Mouse (Mus musculus): ENCODE measurements around the gene Cav1. TPM values are rescaled to one million over a fixed set of nuclear protein-coding genes. Genes with fewer than 3 reads are reported as not detected.

Gene Cav1
- polyA plus RNA-seq, 1 experiment = not detected

DNA sequence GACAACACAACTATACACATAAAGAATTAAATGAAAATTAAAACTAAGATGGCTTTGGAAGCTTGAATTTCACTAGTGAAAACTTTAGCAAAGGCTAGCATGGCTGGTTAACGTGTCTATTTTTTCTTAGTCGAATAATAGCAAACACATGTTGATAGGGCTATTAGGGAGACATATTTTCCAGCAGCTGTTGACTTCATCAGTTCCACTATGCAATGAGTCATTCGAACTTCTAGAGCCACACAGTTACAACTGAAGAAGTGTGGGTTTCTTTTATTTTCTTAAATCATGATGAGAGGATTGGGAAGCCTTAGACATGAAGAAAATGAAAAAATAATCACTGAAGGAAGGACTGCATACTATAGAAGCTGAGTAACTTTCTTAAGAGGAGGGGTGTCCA, 41.9 kb downstream of the Cav1 start:
- Histone ChIP-seq H3K4me3 (replicated peaks) (no peak overlapping the region), H3K36me3 (ENCODE audit: control insufficient read depth) (no peaks in the 10 kb centered on the region), H3K27me3 (ENCODE audit: control insufficient read depth) (no peaks in the 10 kb centered on the region), H3K4me1 (ENCODE audit: control insufficient read depth) (no peaks in the 10 kb centered on the region), H3K9me3 (ENCODE audit: control insufficient read depth, low read length) (no peaks in the 10 kb centered on the region)
- no peak for TF ChIP-seq TAL1 (IDR thresholded peaks at IDR 0.05; ENCODE audit: low read length)

DNA sequence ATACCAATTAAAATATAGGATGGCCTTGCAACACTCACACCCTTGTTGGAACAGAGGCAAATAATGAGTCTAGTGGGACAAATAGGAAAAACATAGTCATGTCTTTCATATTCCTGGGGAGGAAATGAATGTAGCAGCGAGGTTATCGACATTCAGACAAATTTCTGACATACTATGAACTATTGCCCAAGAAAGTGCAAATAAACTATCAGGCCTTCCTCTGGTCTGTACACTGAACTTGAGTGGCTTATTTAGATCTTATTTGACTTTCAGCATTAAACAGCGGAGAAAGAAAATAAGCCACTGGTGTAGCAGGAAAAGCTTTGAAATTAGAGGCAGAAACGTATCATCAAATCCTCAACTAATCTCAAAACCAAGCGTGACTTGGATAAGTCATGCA, 44.7 kb downstream of the Cav1 start:
- H3K27me3 ChIP-seq (ENCODE audit: control insufficient read depth) = no peaks in the 10 kb centered on the region
- TF ChIP-seq GATA1 (IDR thresholded peaks at IDR 0.05; ENCODE audit: low read length) = no peak
- TF ChIP-seq TAL1 (IDR thresholded peaks at IDR 0.05; ENCODE audit: low read length) = no peak
- no peaks in the 10 kb centered on the region for H3K36me3 ChIP-seq (ENCODE audit: control insufficient read depth)
- H3K4me3 ChIP-seq (replicated peaks) = no peak overlapping the region
- no peaks in the 10 kb centered on the region for H3K9me3 ChIP-seq (ENCODE audit: control insufficient read depth, low read length)
- H3K4me1 ChIP-seq (ENCODE audit: control insufficient read depth) = no peaks in the 10 kb centered on the region

DNA sequence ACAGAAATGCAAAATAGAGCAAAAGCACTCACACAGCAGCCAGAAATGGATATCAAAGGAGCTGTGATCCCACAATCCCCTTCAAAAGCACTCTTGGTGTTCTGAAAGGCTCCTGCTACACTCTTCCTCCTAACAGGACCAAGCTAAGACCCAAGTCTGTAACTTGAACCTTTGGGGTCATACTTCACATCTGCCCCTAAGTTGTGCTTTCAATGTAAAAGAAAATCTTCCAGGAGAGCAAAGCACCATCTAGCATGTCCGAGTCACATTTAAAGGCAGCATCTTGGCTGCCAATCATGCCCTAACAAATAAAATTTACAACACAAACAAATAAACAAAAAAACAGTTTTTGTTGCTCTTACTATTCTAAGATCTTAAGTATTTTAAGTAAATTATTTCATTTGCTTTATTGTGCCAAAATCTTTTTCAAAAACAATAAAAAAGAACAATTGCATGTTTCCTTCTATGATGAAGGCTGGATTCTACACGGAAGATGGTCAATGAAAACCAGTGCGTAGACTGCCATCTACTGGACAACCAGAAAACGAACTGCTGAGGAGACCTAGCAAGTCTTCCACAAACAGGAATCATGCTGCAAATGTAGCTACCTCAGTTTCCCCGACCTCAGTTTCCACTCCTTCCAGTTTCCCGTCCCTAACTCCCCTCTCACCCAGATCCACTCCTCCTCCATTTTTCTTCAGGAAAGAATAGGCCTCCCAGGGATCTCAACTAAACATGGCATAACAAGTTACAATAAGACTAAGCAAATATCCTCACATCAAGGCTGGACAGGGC, 53.0 kb downstream of the Cav1 start:
- Histone ChIP-seq H3K4me3 (replicated peaks) (no peak overlapping the region), H3K27me3 (ENCODE audit: control insufficient read depth) (peaks cover 6% of the 10 kb centered on the region), H3K36me3 (ENCODE audit: control insufficient read depth) (no peaks in the 10 kb centered on the region), H3K4me1 (ENCODE audit: control insufficient read depth) (no peaks in the 10 kb centered on the region), H3K9me3 (ENCODE audit: control insufficient read depth, low read length) (no peaks in the 10 kb centered on the region)
- no peak for TF ChIP-seq GATA1 (IDR thresholded peaks at IDR 0.05; ENCODE audit: low read length)
- no peak for TF ChIP-seq TAL1 (IDR thresholded peaks at IDR 0.05; ENCODE audit: low read length)

DNA sequence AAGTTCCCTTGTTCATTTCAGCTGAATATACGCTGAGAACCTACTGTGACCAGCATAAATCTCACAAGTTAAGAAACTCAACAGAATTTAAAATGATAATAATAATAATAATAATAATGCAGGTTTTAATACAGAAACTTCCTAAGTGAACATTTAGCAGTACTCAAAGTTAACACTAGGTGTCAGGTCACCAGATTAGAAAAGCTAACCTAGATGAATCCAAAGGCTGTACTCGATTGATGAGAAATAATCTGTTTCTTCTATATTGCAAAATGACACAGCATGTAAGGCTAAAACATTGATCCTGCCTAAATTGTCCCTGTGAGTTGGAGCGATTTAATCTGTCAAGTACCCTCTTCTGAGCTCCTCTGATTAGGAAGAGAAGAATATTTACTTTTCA, 56.6 kb downstream of the Cav1 start:
- H3K27me3 ChIP-seq (ENCODE audit: control insufficient read depth) = peaks cover 6% of the 10 kb centered on the region
- TF ChIP-seq GATA1 (IDR thresholded peaks at IDR 0.05; ENCODE audit: low read length) (no peak), TAL1 (IDR thresholded peaks at IDR 0.05; ENCODE audit: low read length) (no peak)
- H3K4me1 ChIP-seq (ENCODE audit: control insufficient read depth) = no peaks in the 10 kb centered on the region
- H3K36me3 ChIP-seq (ENCODE audit: control insufficient read depth) = no peaks in the 10 kb centered on the region
- H3K9me3 ChIP-seq (ENCODE audit: control insufficient read depth, low read length) = no peaks in the 10 kb centered on the region
- no peak overlapping the region for H3K4me3 ChIP-seq (replicated peaks)

DNA sequence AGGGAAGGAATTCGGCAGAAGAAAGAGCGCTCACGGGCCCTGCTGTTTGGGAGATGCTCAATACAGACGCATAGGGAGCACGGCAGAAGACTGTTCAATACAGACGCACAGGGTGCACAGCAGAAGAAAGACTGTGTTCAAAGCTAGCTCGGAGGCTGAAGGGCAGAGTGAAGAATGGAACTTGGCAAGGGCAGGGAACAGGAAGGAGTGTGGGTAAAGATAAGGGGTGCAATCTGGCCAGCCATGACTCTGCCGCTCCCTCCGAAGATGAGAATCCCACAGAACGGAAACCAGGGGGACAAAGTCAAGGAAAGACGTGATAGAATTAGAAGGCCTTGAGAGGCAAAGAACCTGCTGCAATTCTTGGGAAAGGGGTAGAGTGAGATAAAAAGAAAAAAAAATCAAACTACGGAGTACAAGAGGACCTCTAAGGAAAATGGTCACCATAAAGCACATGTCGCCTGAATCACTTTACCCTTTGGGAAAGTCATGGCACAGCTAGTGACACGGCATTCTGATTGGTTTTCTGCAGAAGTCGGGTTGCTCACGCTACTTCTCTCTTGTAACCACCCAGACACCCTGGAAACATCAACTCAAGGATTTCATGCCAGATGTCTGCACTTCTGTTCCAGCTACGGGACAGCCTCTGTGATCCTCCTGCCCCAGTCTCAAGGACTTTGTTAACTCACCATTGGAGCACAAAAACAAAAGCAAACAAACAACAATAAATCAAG, 57.5 kb downstream of the Cav1 start:
- H3K4me3 ChIP-seq (replicated peaks) = no peak overlapping the region

DNA sequence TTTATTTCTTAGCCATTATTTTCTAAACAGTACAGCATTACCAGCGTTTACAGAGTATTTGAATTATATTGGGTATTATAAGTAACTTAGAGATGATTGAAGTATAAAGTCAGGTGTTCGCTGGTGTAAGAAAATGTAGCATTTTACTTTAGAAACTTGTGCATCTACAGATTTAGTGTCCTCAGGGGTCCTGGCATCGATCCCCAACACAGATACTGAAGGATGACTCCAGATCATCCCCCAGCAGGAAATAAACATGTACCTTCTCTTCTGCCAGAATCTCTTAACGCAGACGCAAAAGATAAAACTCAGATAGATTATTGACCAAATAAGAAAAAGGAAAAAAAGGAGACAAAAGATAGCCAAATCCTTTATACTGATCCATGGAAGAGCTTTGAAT, 68.2 kb downstream of the Cav1 start:
- no peaks in the 10 kb centered on the region for H3K9me3 ChIP-seq (ENCODE audit: control insufficient read depth, low read length)
- TF ChIP-seq GATA1 (IDR thresholded peaks at IDR 0.05; ENCODE audit: low read length) (no peak), TAL1 (IDR thresholded peaks at IDR 0.05; ENCODE audit: low read length) (no peak)
- no peaks in the 10 kb centered on the region for H3K36me3 ChIP-seq (ENCODE audit: control insufficient read depth)
- H3K4me1 ChIP-seq (ENCODE audit: control insufficient read depth) = no peaks in the 10 kb centered on the region
- H3K27me3 ChIP-seq (ENCODE audit: control insufficient read depth) = no peaks in the 10 kb centered on the region
- no peak overlapping the region for H3K4me3 ChIP-seq (replicated peaks)

More for the DNA sequence above, 57.5 kb downstream of the Cav1 start:
- Histone ChIP-seq H3K36me3 (ENCODE audit: control insufficient read depth) (no peaks in the 10 kb centered on the region), H3K4me1 (ENCODE audit: control insufficient read depth) (no peaks in the 10 kb centered on the region), H3K27me3 (ENCODE audit: control insufficient read depth) (peaks cover 6% of the 10 kb centered on the region), H3K9me3 (ENCODE audit: control insufficient read depth, low read length) (no peaks in the 10 kb centered on the region)
- TF ChIP-seq GATA1 (IDR thresholded peaks at IDR 0.05; ENCODE audit: low read length) (no peak), TAL1 (IDR thresholded peaks at IDR 0.05; ENCODE audit: low read length) (no peak)

DNA sequence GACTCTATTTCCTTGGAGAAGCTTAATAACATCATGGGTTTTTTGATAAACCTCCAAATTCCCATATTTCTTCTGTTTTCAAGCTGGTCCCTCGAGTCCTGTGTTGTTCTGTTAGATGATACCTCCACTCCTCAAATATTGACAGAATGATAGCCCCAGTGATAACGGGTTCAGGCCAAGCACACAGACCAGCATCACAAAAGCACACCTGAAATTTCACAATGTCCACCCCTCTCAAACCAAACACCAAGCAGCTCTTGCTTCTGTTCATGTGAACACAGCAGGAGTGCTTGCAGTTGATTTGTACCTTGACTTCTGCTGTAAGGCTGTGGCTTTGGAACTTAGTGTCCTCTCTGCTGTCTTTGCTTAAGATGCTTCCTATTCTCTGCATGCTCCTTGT, 71.2 kb downstream of the Cav1 start:
- no peaks in the 10 kb centered on the region for H3K9me3 ChIP-seq (ENCODE audit: control insufficient read depth, low read length)
- no peaks in the 10 kb centered on the region for H3K4me1 ChIP-seq (ENCODE audit: control insufficient read depth)
- H3K4me3 ChIP-seq (replicated peaks) = no peak overlapping the region
- H3K36me3 ChIP-seq (ENCODE audit: control insufficient read depth) = no peaks in the 10 kb centered on the region
- H3K27me3 ChIP-seq (ENCODE audit: control insufficient read depth) = no peaks in the 10 kb centered on the region
- TF ChIP-seq TAL1 (IDR thresholded peaks at IDR 0.05; ENCODE audit: low read length) (no peak), GATA1 (IDR thresholded peaks at IDR 0.05; ENCODE audit: low read length) (no peak)

DNA sequence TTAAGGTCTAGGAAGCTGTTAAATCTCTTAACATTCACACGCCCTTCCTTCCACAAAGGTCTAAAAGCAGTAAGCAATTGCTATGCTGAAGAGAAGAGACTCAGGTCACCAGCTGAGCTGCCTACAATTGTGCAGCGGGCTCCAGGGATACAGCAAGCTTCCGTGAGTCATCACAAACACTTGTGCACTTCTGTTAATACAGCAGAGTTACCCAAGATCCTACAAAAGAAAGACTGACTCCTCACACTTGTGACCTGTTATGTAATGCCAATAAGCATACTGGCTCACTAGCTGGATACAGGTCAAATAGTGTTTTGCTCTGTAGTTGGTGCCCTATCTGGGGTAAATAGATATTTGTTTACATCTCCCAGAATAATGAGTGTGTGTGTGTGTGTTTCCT, 74.0 kb downstream of the Cav1 start:
- TF ChIP-seq GATA1 (IDR thresholded peaks at IDR 0.05; ENCODE audit: low read length) = no peak
- TF ChIP-seq TAL1 (IDR thresholded peaks at IDR 0.05; ENCODE audit: low read length) = no peak
- H3K4me1 ChIP-seq (ENCODE audit: control insufficient read depth) = no peaks in the 10 kb centered on the region
- H3K27me3 ChIP-seq (ENCODE audit: control insufficient read depth) = no peaks in the 10 kb centered on the region
- H3K9me3 ChIP-seq (ENCODE audit: control insufficient read depth, low read length) = no peaks in the 10 kb centered on the region
- no peak overlapping the region for H3K4me3 ChIP-seq (replicated peaks)
- no peaks in the 10 kb centered on the region for H3K36me3 ChIP-seq (ENCODE audit: control insufficient read depth)

DNA sequence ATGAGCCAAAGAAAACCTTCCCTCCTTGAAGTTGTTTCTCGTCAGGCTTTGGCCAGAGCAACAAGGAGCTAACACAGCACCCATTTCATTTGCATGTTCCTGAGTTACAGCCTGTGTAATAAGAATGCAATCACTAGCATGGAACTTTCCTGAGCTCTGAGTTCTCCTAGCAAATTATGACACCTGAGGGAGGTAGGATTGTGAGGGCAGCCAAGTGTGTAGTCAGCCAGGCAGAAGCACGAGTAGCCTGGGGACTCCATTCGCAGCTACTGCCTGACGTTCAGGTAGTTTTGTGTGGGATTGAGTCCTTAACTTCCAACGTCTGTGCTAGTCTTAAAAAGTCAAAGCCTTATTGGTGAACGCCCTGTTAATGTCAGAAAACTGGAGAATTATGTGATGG, 75.6 kb downstream of the Cav1 start:
- Histone ChIP-seq H3K4me3 (replicated peaks) (no peak overlapping the region), H3K36me3 (ENCODE audit: control insufficient read depth) (no peaks in the 10 kb centered on the region), H3K27me3 (ENCODE audit: control insufficient read depth) (no peaks in the 10 kb centered on the region), H3K4me1 (ENCODE audit: control insufficient read depth) (no peaks in the 10 kb centered on the region), H3K9me3 (ENCODE audit: control insufficient read depth, low read length) (no peaks in the 10 kb centered on the region)
- TF ChIP-seq GATA1 (IDR thresholded peaks at IDR 0.05; ENCODE audit: low read length) = no peak
- TF ChIP-seq TAL1 (IDR thresholded peaks at IDR 0.05; ENCODE audit: low read length) = no peak
